Mouse (Mus musculus) kidney, embryonic 15.5 days (tissue): Measurements from ENCODE around the gene St6galnac6. TPM values are rescaled to one million over a fixed set of nuclear protein-coding genes. Genes with fewer than 3 reads are reported as not detected.
A peak's percentile ranks its signal among the peaks of the same experiment; 100 is the strongest.

Source experiments
- ATAC-seq: fragments of 200-750 bp; cut with Nextera tagmentation; replicated peaks from 2 replicates; pipeline ENCODE4 v1.8.0; 2017; ENCODE audit warnings: moderate TSS enrichment; ENCODE audit not compliant: low FRiP score
- H3K27ac ChIP-seq: fragments of 300-500 bp; sonication (generic); 2 replicates; pipeline ENCODE4 v1.5.1; 2015; ENCODE audit warnings: mild to moderate bottlenecking, inconsistent platforms
- H3K27me3 ChIP-seq: fragments of 300-500 bp; sonication (generic); 2 replicates; pipeline ENCODE4 v1.6.1; 2015; ENCODE audit warnings: inconsistent platforms
- H3K36me3 ChIP-seq: fragments of 300-500 bp; sonication (generic); 2 replicates; pipeline ENCODE4 v1.6.1; 2015; ENCODE audit warnings: inconsistent platforms
- H3K4me1 ChIP-seq: fragments of 300-500 bp; sonication (generic); 2 replicates; pipeline ENCODE4 v1.6.1; 2015; ENCODE audit warnings: inconsistent platforms
- H3K4me2 ChIP-seq: fragments of 300-500 bp; sonication (generic); 2 replicates; pipeline ENCODE4 v1.6.1; 2015; ENCODE audit warnings: moderate library complexity, mild to moderate bottlenecking, inconsistent platforms
- H3K4me3 ChIP-seq: fragments of 300-500 bp; sonication (generic); replicated peaks from 2 replicates; pipeline ENCODE4 v1.5.1; 2015; ENCODE audit warnings: mild to moderate bottlenecking, inconsistent platforms
- H3K9ac ChIP-seq: fragments of 300-500 bp; sonication (generic); 2 replicates; pipeline ENCODE4 v1.6.1; 2015; ENCODE audit warnings: mild to moderate bottlenecking, inconsistent platforms
- H3K9me3 ChIP-seq: fragments of 300-500 bp; sonication (generic); replicated peaks from 2 replicates; pipeline ENCODE4 v1.6.1; 2016; ENCODE audit warnings: inconsistent platforms
- WGBS: fragments of 180-500 bp; shearing (Covaris S2); methylation state at CpG from one replicate; pipeline ENCODE4 v1.1.7; 2015; ENCODE audit warnings: mixed read lengths; 5-methylcytosine and 5-hydroxymethylcytosine counted together
- polyA plus RNA-seq: library from polyadenylated mRNA; unstranded; fragments of >200 nt; fragmentation: Nextera tagmentation; extraction: Ambion mirVana; gene quantifications from 2 replicates; pipeline ENCODE4 v1.2.1, GENCODE M21; 2015

St6galnac6 gene
- polyA plus RNA-seq, 1 experiment from 2014 or later: 17.6 TPM

GRCm38 (mm10) chr2:32646379-32647056 is 47.0 kb downstream of the St6galnac6 start, which contains the start of gene Eng:
TSS of gene Eng (plus strand) at chr2:32646595.
- no peaks in the 10 kb centered on the region for H3K36me3 ChIP-seq
- peaks cover 46% of the 10 kb centered on the region for H3K4me1 ChIP-seq
- H3K4me2 ChIP-seq: peak within 1 kb of the TSS; percentile 48
- peak within 1 kb of the TSS; percentile 45 for H3K4me3 ChIP-seq
- ATAC-seq: peak; percentile 71
- peak within 1 kb of the TSS; percentile 78 for H3K27ac ChIP-seq
- no peaks in the 10 kb centered on the region for H3K27me3 ChIP-seq
- 52% methylated on average over 31 of the region's 31 CpGs for WGBS
- peak within 1 kb of the TSS; percentile 39 for H3K9ac ChIP-seq
- H3K9me3 ChIP-seq: no peaks in the 10 kb centered on the region

- H3K36me3 ChIP-seq: no peaks in the 10 kb centered on the region
- 0 out of 2 replicates have a peak overlapping the region, but pooled peaks have one; percentile 39 for H3K9ac ChIP-seq
- ATAC-seq: no peak
- no peaks in the 10 kb centered on the region for H3K9me3 ChIP-seq
- H3K4me2 ChIP-seq: peak overlapping the region; percentile 48
- H3K27me3 ChIP-seq: no peaks in the 10 kb centered on the region
- WGBS: 80% methylated on average over 7 of the region's 7 CpGs
- peaks cover 46% of the 10 kb centered on the region for H3K4me1 ChIP-seq
- 0 out of 2 replicates have a peak overlapping the region, but pooled peaks have one; percentile 78 for H3K27ac ChIP-seq
- peak overlapping the region; percentile 45 for H3K4me3 ChIP-seq
Measured at GRCm38 (mm10) chr2:32647366-32647765, 47.9 kb downstream of the St6galnac6 start.

GRCm38 (mm10) chr2:32653764-32654163 is 54.3 kb downstream of the St6galnac6 start:
- no peak; the same call in 1 of the 2 replicates for ATAC-seq
- H3K9ac ChIP-seq: no peak overlapping the region
- H3K9me3 ChIP-seq: no peaks in the 10 kb centered on the region
- H3K27ac ChIP-seq: peak overlapping the region; percentile 88
- no peaks in the 10 kb centered on the region for H3K27me3 ChIP-seq
- whole genome bisulfite sequencing: 25% methylated on average over 7 of the region's 7 CpGs
- H3K4me1 ChIP-seq: peaks cover 32% of the 10 kb centered on the region
- H3K36me3 ChIP-seq: no peaks in the 10 kb centered on the region
- peak overlapping the region; percentile 2; the same call in 1 of the 2 replicates for H3K4me2 ChIP-seq
- no peak overlapping the region for H3K4me3 ChIP-seq

- no peak overlapping the region for H3K9ac ChIP-seq
- 38% methylated on average over 14 of the region's 14 CpGs for WGBS
- no peak overlapping the region; the same call in 1 of the 2 replicates for H3K4me2 ChIP-seq
Measured at GRCm38 (mm10) chr2:32654743-32655393, 55.4 kb downstream of the St6galnac6 start.

GRCm38 (mm10) chr2:32655394-32655744 is 55.9 kb downstream of the St6galnac6 start:
- Histone ChIP-seq H3K9ac (no peak overlapping the region), H3K4me3 (no peak overlapping the region), H3K9me3 (no peaks in the 10 kb centered on the region), H3K27me3 (no peaks in the 10 kb centered on the region), H3K4me1 (peaks cover 34% of the 10 kb centered on the region), H3K27ac (peak overlapping the region; percentile 88), H3K4me2 (no peak overlapping the region), H3K36me3 (peaks cover 3% of the 10 kb centered on the region; the same call in 1 of the 2 replicates)
- ATAC-seq: no peak
- 72% methylated on average over 3 of the region's 3 CpGs for WGBS

More at GRCm38 (mm10) chr2:32654743-32655393, 55.4 kb downstream of the St6galnac6 start:
- Histone ChIP-seq H3K4me1 (peaks cover 35% of the 10 kb centered on the region), H3K36me3 (peaks cover 3% of the 10 kb centered on the region; the same call in 1 of the 2 replicates), H3K4me3 (no peak overlapping the region), H3K27ac (peak overlapping the region; percentile 88), H3K27me3 (no peaks in the 10 kb centered on the region), H3K9me3 (no peaks in the 10 kb centered on the region)
- ATAC-seq: no peak

GRCm38 (mm10) chr2:32655826-32656225 is 56.3 kb downstream of the St6galnac6 start:
- H3K27ac ChIP-seq: peak overlapping the region; percentile 88
- H3K4me2 ChIP-seq: no peak overlapping the region
- H3K9me3 ChIP-seq: no peaks in the 10 kb centered on the region
- no peaks in the 10 kb centered on the region for H3K27me3 ChIP-seq
- H3K36me3 ChIP-seq: peaks cover 3% of the 10 kb centered on the region; the same call in 1 of the 2 replicates
- H3K4me3 ChIP-seq: no peak overlapping the region
- WGBS: 23% methylated on average over 12 of the region's 12 CpGs
- no peak overlapping the region for H3K9ac ChIP-seq
- H3K4me1 ChIP-seq: peaks cover 33% of the 10 kb centered on the region
- peak; percentile 82 for ATAC-seq

GRCm38 (mm10) chr2:32658873-32659272 is 59.4 kb downstream of the St6galnac6 start:
- peaks cover 7% of the 10 kb centered on the region for H3K36me3 ChIP-seq
- ATAC-seq: no peak
- H3K27me3 ChIP-seq: no peaks in the 10 kb centered on the region
- H3K4me3 ChIP-seq: no peak overlapping the region
- no peak overlapping the region for H3K4me2 ChIP-seq
- H3K27ac ChIP-seq: no peak overlapping the region
- no peaks in the 10 kb centered on the region for H3K9me3 ChIP-seq
- WGBS: 83% methylated on average over 2 of the region's 2 CpGs
- H3K9ac ChIP-seq: no peak overlapping the region
- peaks cover 44% of the 10 kb centered on the region for H3K4me1 ChIP-seq

GRCm38 (mm10) chr2:32661509-32662107 is 62.1 kb downstream of the St6galnac6 start:
- ATAC-seq: peak; percentile 40; the same call in 1 of the 2 replicates
- Histone ChIP-seq H3K4me1 (peaks cover 25% of the 10 kb centered on the region), H3K9me3 (no peaks in the 10 kb centered on the region), H3K4me2 (no peak overlapping the region), H3K4me3 (no peak overlapping the region), H3K9ac (no peak overlapping the region), H3K36me3 (peaks cover 7% of the 10 kb centered on the region), H3K27me3 (no peaks in the 10 kb centered on the region), H3K27ac (peak overlapping the region; percentile 46)
- WGBS: 32% methylated on average over 7 of the region's 7 CpGs

- Histone ChIP-seq H3K36me3 (peaks cover 7% of the 10 kb centered on the region), H3K9me3 (no peaks in the 10 kb centered on the region), H3K4me3 (no peak overlapping the region), H3K4me1 (peaks cover 25% of the 10 kb centered on the region), H3K9ac (no peak overlapping the region), H3K27me3 (no peaks in the 10 kb centered on the region), H3K27ac (peak overlapping the region; percentile 42), H3K4me2 (no peak overlapping the region)
- WGBS: 51% methylated on average over 5 of the region's 5 CpGs
- ATAC-seq: no peak
Measured at GRCm38 (mm10) chr2:32662291-32662690, 62.8 kb downstream of the St6galnac6 start.

- no peak for ATAC-seq
- Histone ChIP-seq H3K36me3 (peaks cover 10% of the 10 kb centered on the region; the same call in 1 of the 2 replicates), H3K4me3 (no peak overlapping the region), H3K27ac (peak overlapping the region; percentile 46; the same call in 1 of the 2 replicates), H3K4me1 (peaks cover 25% of the 10 kb centered on the region), H3K9ac (no peak overlapping the region), H3K4me2 (no peak overlapping the region), H3K27me3 (no peaks in the 10 kb centered on the region), H3K9me3 (no peaks in the 10 kb centered on the region)
- 61% methylated on average over 8 of the region's 8 CpGs for WGBS
Measured at GRCm38 (mm10) chr2:32665345-32665744, 65.8 kb downstream of the St6galnac6 start.

- no peak overlapping the region for H3K4me2 ChIP-seq
- no peaks in the 10 kb centered on the region for H3K9me3 ChIP-seq
- 0 out of 2 replicates have a peak overlapping the region, but pooled peaks have one; percentile 24 for H3K27ac ChIP-seq
- no peak for ATAC-seq
- peaks cover 12% of the 10 kb centered on the region; the same call in 1 of the 2 replicates for H3K36me3 ChIP-seq
- H3K9ac ChIP-seq: no peak overlapping the region
- no peaks in the 10 kb centered on the region for H3K27me3 ChIP-seq
- H3K4me1 ChIP-seq: peaks cover 25% of the 10 kb centered on the region
- H3K4me3 ChIP-seq: no peak overlapping the region
- WGBS: 81% methylated on average over 6 of the region's 6 CpGs
Measured at GRCm38 (mm10) chr2:32665853-32666252, 66.3 kb downstream of the St6galnac6 start.

GRCm38 (mm10) chr2:32667775-32668174 is 68.3 kb downstream of the St6galnac6 start:
- peak overlapping the region; percentile 52; the same call in 1 of the 2 replicates for H3K27ac ChIP-seq
- H3K4me1 ChIP-seq: 0 out of 2 replicates have a peak, but pooled peaks cover 8% of the 10 kb centered on the region
- H3K36me3 ChIP-seq: peaks cover 19% of the 10 kb centered on the region
- H3K27me3 ChIP-seq: no peaks in the 10 kb centered on the region
- H3K9ac ChIP-seq: no peak overlapping the region
- ATAC-seq: no peak
- H3K4me2 ChIP-seq: no peak overlapping the region
- WGBS: 50% methylated on average over 11 of the region's 11 CpGs
- no peak overlapping the region for H3K4me3 ChIP-seq
- no peaks in the 10 kb centered on the region for H3K9me3 ChIP-seq
